Mouse (Mus musculus) stomach, postnatal 0 days (tissue): ENCODE measurements around the gene Med27.

ENCODE experiments used
- CTCF ChIP-seq: IDR thresholded peaks from 2 replicates; pipeline ENCODE4 v1.5.1; 2016; ENCODE audit warnings: antibody characterized with exemption, low read depth, mild to moderate bottlenecking, moderate library complexity
- EP300 ChIP-seq: optimal IDR thresholded peaks from 2 replicates; pipeline ENCODE3; 2016; ENCODE audit warnings: antibody characterized with exemption

DNA sequence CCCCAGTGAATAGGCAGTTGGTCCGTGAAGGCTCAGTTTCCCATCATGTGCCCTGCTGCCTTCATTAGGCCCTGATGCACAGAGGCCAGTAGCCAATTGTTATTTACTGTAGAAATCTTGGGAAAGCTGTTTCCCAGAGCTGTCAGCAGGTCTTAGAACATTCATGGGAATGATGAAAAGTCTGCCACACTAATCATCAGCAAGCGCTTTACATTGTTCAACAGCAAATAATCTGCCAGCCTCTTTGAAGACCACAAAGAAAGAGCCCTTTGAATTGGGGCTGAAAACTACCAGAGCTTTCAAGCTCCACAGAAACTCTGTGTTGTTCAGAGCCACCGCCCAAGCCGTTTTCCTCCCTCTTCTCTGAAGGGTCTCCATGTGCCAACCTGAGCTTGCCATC lies 106.8 kb downstream of the Med27 start:
- no peak for TF ChIP-seq CTCF
- no peak for TF ChIP-seq EP300
